Mouse (Mus musculus) forebrain, embryonic 13.5 days (tissue): ENCODE measurements around the gene Zfp36l1. TPM values are rescaled to one million over a fixed set of nuclear protein-coding genes. Genes with fewer than 3 reads are reported as not detected.

Experiments used
- ATAC-seq: fragments of 200-750 bp; cut with Nextera tagmentation; 2 replicates; pipeline ENCODE4 v1.8.0; 2017
- H3K27ac ChIP-seq: fragments of 300-500 bp; sonication (generic); 2 replicates; pipeline ENCODE4 v1.5.1; 2015; ENCODE audit warnings: inconsistent platforms, mild to moderate bottlenecking, moderate library complexity
- H3K27me3 ChIP-seq: fragments of 300-500 bp; sonication (generic); 2 replicates; pipeline ENCODE4 v1.6.1; 2015; ENCODE audit warnings: mild to moderate bottlenecking, inconsistent platforms
- H3K36me3 ChIP-seq: fragments of 300-500 bp; sonication (generic); 2 replicates; pipeline ENCODE4 v1.6.1; 2015; ENCODE audit warnings: mild to moderate bottlenecking, inconsistent platforms; ENCODE audit not compliant: poor library complexity, severe bottlenecking
- H3K4me1 ChIP-seq: fragments of 300-500 bp; sonication (generic); 2 replicates; pipeline ENCODE4 v1.6.1; 2015; ENCODE audit warnings: inconsistent platforms
- H3K4me2 ChIP-seq: fragments of 300-500 bp; sonication (generic); 2 replicates; pipeline ENCODE4 v1.6.1; 2015; ENCODE audit warnings: inconsistent platforms, mild to moderate bottlenecking, moderate library complexity
- H3K4me3 ChIP-seq: fragments of 300-500 bp; sonication (generic); 2 replicates; pipeline ENCODE4 v1.5.1; 2015; ENCODE audit warnings: mild to moderate bottlenecking, inconsistent platforms
- H3K9ac ChIP-seq: fragments of 300-500 bp; sonication (generic); 2 replicates; pipeline ENCODE4 v1.6.1; 2015; ENCODE audit warnings: mild to moderate bottlenecking, inconsistent platforms
- H3K9me3 ChIP-seq: fragments of 300-500 bp; sonication (generic); replicated peaks from 2 replicates; pipeline ENCODE4 v1.6.1; 2016; ENCODE audit warnings: inconsistent platforms
- WGBS: fragments of 180-500 bp; shearing (Covaris S2); methylation state at CpG from one replicate; pipeline ENCODE4 v1.1.7; 2015; 5-methylcytosine and 5-hydroxymethylcytosine counted together
- polyA plus RNA-seq: library from polyadenylated mRNA; unstranded; fragments of >200 nt; fragmentation: Nextera tagmentation; extraction: Ambion mirVana; gene quantifications from 2 replicates; pipeline ENCODE4 v1.2.1, GENCODE M21; 2015

Gene Zfp36l1
- polyA plus RNA-seq, 1 experiment from 2014 or later: 52.6 TPM

DNA sequence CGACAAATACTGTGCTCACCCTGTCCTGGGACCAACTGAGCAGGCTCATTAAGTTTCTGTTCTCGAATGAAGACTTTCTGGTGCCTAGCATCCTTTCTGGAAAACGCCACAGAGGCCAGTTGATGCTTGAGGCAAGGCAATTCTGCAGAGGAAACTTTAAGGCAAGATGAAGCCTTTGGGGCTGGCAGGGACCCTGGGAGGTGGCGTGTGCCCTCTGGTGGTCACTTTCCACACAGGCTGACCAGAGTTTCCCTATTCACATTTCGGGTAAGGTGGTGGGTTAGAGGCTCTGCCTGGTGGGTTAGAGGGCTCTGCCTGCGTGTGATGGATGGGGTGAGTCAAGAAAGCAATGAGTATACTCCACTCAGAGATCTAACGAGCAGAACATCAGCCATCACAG lies 28.7 kb upstream of the Zfp36l1 start:
- no peaks in the 10 kb centered on the region for H3K9me3 ChIP-seq
- peak; percentile 17; the same call in 1 of the 2 replicates for ATAC-seq
- peaks cover 11% of the 10 kb centered on the region for H3K4me1 ChIP-seq
- H3K4me2 ChIP-seq: no peak overlapping the region
- H3K9ac ChIP-seq: no peak overlapping the region
- no peak overlapping the region for H3K4me3 ChIP-seq
- no peaks in the 10 kb centered on the region for H3K27me3 ChIP-seq
- H3K27ac ChIP-seq: no peak overlapping the region
- WGBS: 18% methylated on average over 7 of the region's 7 CpGs
- H3K36me3 ChIP-seq: no peaks in the 10 kb centered on the region

DNA sequence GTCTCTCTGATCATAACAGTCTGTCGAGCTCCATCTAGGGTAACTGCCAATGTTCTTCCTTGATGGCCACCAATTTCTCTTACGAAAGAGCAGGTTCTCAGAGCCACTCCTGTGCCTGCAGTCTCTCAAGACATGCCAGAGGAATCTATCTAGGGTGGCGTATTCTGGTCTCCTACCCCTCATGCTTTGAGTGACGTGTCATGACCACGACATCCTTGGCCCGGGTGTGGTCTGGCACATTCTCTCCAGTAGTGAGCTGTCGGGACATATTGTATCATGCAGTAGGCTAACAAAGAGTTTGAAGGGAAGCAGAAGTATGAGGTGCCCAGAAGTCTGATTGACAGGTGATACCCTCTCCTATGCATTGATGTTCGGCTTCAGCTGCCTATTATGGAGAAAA lies 28.2 kb upstream of the Zfp36l1 start:
- no peaks in the 10 kb centered on the region for H3K36me3 ChIP-seq
- no peak overlapping the region for H3K27ac ChIP-seq
- no peak for ATAC-seq
- 85% methylated on average over 8 of the region's 8 CpGs for WGBS
- no peak overlapping the region for H3K4me3 ChIP-seq
- peaks cover 9% of the 10 kb centered on the region for H3K4me1 ChIP-seq
- no peak overlapping the region for H3K9ac ChIP-seq
- no peaks in the 10 kb centered on the region for H3K9me3 ChIP-seq
- H3K27me3 ChIP-seq: no peaks in the 10 kb centered on the region
- H3K4me2 ChIP-seq: no peak overlapping the region

DNA sequence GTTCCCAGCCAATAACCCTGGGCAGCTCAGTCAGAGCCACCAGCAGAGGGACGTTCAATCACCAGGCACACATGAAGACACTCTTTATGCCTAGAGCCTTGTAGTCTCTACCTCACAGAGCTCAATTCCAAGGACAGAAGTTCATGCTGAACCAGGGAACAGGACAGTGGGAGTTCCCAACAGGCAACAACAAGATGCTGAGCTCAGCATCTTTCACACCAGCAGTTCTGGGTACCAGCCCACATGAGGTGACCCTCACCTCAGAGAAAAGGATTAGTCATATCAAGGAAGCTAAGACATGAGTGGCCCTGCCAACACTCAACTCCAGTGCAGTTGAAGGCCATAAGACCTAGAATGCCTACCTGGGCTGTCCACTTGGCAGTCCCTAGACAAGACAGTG lies 24.9 kb upstream of the Zfp36l1 start:
- no peaks in the 10 kb centered on the region for H3K4me1 ChIP-seq
- no peaks in the 10 kb centered on the region for H3K27me3 ChIP-seq
- no peak overlapping the region for H3K27ac ChIP-seq
- no peak overlapping the region for H3K9ac ChIP-seq
- no peaks in the 10 kb centered on the region for H3K9me3 ChIP-seq
- H3K4me2 ChIP-seq: no peak overlapping the region
- no peaks in the 10 kb centered on the region for H3K36me3 ChIP-seq
- WGBS: 84% methylated on average over 1 of the region's 1 CpGs
- ATAC-seq: no peak
- no peak overlapping the region for H3K4me3 ChIP-seq

DNA sequence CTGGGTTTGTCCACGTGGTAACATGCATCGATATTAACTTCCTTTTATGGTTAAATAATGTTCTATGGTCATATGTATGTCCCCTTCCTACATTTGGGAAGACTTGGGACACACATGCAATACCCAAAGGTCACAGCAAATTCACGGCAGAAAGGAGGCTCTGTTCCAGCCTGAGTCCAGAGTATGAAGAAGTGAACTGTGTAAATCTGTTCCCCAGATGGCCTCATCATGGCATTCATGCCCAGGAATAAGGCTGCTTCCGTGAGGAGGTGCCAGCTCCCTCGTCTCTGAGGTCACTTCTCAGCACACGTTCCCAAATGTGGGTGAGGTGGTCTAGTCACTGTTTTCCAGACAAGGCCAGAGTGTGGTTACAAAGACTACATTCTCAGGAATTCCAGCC lies 24.4 kb upstream of the Zfp36l1 start:
- 76% methylated on average over 6 of the region's 6 CpGs for WGBS
- no peaks in the 10 kb centered on the region for H3K36me3 ChIP-seq
- H3K4me2 ChIP-seq: no peak overlapping the region
- no peaks in the 10 kb centered on the region for H3K27me3 ChIP-seq
- H3K27ac ChIP-seq: no peak overlapping the region
- no peak overlapping the region for H3K4me3 ChIP-seq
- no peak overlapping the region for H3K9ac ChIP-seq
- peaks cover 2% of the 10 kb centered on the region for H3K4me1 ChIP-seq
- no peaks in the 10 kb centered on the region for H3K9me3 ChIP-seq
- ATAC-seq: no peak

DNA sequence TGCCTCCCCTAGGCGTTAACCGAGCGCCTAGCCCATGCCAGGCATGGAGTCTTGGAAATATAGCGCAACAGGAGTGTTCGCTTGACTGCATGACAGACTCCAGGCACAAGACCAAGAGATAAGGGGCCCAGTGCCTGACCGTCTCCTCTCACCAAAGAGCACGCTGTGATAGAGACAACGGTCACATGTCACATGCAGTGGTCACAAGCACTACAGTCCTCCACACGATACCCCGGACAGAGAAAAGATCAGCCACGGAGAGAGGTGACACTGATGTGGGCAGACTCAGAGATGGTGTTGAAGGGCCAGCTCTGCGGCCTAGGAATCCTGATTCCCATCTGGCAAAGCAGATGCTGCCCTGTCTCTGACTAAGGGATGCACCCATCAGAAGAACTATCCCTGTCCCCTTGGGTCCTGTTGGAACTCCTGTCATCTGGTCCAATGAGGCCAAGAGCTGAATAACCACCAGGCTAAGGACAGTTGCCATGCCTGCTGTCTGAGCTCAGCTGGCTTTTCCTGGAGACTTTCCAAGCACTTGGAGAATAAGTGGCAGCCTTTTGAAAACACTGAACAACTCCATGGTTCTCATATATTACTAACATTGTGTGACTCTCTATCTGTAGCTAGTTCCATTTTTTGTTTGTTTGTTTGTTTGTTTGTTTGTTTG lies 23.6 kb upstream of the Zfp36l1 start:
- Histone ChIP-seq H3K36me3 (no peaks in the 10 kb centered on the region), H3K4me2 (no peak overlapping the region), H3K9me3 (no peaks in the 10 kb centered on the region), H3K27me3 (no peaks in the 10 kb centered on the region), H3K9ac (no peak overlapping the region), H3K4me1 (peaks cover 11% of the 10 kb centered on the region), H3K27ac (no peak overlapping the region), H3K4me3 (no peak overlapping the region)
- ATAC-seq: no peak
- WGBS: 94% methylated on average over 12 of the region's 12 CpGs

DNA sequence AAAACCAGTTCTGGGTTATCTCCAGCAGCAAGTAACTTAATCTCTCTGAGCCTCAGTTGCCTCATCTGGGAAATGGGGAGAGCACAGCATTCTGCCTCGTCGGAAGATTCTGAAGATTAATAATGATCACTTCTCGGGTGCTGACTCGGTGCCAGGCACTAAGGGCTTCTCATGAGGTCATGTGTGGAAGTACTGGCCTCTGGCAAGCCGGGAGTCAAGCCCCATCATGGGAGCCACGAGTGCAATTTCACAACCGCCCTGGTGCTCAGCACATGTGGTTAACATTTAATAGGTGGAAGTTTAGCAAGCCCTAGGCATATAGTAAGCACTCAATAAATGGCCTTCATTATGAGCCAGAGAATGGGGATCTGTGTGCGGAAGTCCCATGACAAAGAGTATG lies 22.4 kb upstream of the Zfp36l1 start:
- ATAC-seq: no peak
- Histone ChIP-seq H3K27ac (no peak overlapping the region), H3K4me2 (no peak overlapping the region), H3K4me3 (no peak overlapping the region), H3K9ac (no peak overlapping the region), H3K9me3 (no peaks in the 10 kb centered on the region), H3K27me3 (no peaks in the 10 kb centered on the region), H3K36me3 (no peaks in the 10 kb centered on the region), H3K4me1 (peaks cover 21% of the 10 kb centered on the region)
- 94% methylated on average over 8 of the region's 8 CpGs for WGBS

DNA sequence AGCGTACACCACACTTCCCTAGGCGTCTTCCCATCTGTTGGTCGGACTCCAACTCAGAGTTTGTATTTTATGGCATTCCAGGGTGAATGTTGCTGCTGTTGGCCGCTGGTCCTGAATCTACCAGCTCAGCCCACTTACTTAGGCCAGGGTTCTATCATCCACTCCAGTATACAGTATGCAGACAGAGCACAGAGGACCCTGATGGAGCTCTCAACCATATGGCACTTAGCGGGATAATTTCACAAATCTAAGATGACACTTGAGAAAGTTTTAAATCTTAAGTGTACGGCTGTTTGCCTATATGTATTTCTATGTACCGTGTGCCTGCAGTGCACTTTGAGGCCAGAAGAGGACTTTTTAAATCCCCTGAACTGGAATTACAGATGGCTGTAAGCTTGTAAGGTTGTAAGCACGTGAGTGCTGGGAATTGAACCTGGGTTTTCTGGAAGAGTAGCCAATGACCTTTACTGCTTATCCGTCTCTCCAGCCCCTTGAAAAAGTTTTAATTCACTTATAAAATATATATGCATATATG lies 20.3 kb upstream of the Zfp36l1 start:
- peaks cover 32% of the 10 kb centered on the region for H3K4me1 ChIP-seq
- WGBS: 37% methylated on average over 9 of the region's 9 CpGs
- H3K9me3 ChIP-seq: no peaks in the 10 kb centered on the region
- H3K36me3 ChIP-seq: no peaks in the 10 kb centered on the region
- H3K4me3 ChIP-seq: no peak overlapping the region; the same call in 1 of the 2 replicates
- no peak overlapping the region for H3K27ac ChIP-seq
- no peaks in the 10 kb centered on the region for H3K27me3 ChIP-seq
- ATAC-seq: peak; percentile 53
- H3K4me2 ChIP-seq: peak overlapping the region; percentile 82; the same call in 1 of the 2 replicates
- H3K9ac ChIP-seq: no peak overlapping the region

DNA sequence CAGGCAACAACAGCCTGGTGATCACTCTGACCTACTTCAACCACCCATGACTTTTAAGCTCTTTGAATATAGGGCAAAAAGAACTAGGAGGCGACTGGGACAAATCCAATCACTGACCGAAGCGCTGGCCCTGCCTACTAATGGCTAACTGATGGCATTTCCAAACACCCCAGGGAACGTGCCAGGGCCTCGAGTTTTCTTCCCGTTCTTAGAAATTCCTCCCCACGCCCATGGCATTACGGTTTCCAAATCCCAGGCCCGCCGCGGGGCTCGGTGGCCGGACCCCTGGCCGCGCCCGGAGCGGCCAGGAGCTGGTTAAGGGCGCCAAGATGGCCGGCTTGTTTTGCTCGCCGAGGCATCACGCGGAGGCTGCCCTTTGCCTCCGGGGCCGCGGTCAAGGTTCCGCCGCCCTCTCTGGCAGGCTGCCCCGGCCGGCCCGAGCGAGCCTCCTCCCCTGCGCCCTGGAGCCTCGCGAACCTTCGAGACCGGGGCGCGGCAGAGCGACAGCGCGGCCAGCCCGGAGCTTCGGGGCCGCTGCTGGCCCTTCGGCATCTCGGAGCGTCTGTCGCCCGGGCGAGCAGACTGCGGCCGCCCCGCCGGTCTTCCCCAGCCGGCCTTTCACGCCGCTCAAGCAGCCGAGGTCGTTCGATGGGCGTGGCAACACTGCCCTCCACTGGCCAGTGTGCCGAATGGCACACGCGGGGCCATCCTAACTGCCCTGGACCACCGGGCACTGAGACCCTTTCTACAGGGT lies 19.6 kb upstream of the Zfp36l1 start:
- Histone ChIP-seq H3K36me3 (no peaks in the 10 kb centered on the region), H3K4me3 (peak overlapping the region; percentile 64), H3K9me3 (no peaks in the 10 kb centered on the region), H3K4me1 (peaks cover 32% of the 10 kb centered on the region), H3K27me3 (no peaks in the 10 kb centered on the region), H3K27ac (peak overlapping the region; percentile 94), H3K4me2 (peak overlapping the region; percentile 82), H3K9ac (peak overlapping the region; percentile 88)
- ATAC-seq: peak; percentile 88
- WGBS: under 1% methylated on average over 60 of the region's 66 CpGs

DNA sequence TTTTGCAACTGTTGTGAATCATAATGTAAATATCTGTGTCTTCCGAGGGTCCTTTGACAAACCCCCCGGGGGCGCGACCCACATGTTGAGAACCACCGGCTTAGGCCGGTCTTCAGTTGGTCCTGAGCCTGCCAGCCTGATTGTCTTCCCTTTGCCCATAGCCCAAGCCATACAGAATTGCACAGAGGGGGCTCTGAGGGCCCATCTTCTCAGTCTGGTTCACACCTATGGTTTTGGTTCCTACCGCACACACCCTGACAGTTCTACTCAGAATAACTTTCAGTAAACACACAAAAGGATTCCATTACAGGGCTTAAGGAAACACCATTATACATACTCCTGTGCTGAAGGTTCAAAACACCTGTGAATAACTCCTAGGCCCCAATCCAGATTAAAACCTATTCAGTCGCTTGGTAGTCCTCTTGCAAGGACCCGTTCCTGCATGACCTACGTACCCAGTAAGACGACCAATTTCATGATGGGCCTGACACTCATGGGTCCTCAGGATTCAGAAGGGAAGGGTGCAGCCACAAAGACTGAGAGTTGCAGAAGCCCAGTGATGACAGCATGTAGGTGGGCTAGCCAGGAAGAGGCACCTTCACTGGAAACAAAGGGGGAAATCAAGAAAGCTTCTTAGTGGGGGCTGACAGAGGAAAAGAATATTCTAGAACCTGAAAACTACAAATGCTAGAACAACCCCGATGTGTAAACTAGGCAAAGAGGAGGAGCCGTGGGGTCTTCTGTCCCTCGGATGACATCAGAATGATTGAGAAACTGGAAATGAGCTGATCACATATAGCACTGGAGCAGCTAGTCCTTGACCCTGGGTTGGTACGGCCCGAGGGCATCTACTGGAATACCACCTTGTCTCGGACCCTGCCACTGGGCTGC lies 18.8 kb upstream of the Zfp36l1 start:
- no peak for ATAC-seq

DNA sequence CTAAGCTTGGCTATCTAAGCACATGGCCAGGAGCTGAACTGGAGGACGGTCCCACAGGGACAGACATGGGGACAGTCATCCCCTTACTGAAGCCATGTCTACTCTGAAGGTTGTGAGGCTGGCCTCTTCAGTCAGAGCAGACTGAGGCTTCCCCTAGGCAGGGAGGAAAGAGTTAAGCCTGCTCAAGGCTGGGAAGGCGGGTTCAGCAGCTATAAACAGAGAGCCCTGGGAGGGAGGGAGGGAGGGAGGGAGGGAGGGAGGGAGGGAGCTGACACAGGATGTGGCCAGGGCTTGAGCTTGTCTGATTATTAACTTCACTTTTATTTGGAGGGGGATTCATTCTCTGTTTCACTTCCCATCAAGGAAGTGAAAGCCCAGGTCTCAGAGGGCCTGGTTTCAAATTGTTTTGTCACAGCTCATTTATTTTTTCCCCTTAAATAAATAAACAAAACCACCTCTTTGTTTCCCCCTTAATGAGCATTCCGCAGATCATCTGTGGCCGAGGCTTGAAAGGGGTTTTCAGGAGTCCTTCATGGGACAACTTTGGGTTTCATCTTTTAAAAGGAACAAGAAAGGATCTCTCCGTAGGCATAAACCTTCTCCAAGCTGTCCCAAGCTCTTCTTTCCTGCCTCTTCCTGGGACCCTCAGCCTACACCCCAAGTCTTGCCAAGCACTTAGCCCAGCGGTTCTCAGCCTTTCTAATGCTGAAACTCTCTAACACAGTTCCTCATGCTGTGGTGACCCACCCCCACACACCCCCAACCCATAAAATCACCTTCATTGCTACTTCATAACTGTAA lies 17.9 kb upstream of the Zfp36l1 start:
- H3K4me2 ChIP-seq: peak overlapping the region; percentile 82
- no peak overlapping the region for H3K4me3 ChIP-seq
- peak overlapping the region; percentile 94 for H3K27ac ChIP-seq
- no peaks in the 10 kb centered on the region for H3K27me3 ChIP-seq
- H3K9me3 ChIP-seq: no peaks in the 10 kb centered on the region
- 7% methylated on average over 5 of the region's 6 CpGs for WGBS
- peak overlapping the region; percentile 17; the same call in 1 of the 2 replicates for H3K9ac ChIP-seq
- H3K36me3 ChIP-seq: 0 out of 2 replicates have a peak, but pooled peaks cover 4% of the 10 kb centered on the region
- peak; percentile 54 for ATAC-seq
- peaks cover 32% of the 10 kb centered on the region for H3K4me1 ChIP-seq

More for the DNA sequence above, 18.8 kb upstream of the Zfp36l1 start:
- Histone ChIP-seq H3K4me3 (peak overlapping the region; percentile 64), H3K36me3 (no peaks in the 10 kb centered on the region), H3K4me2 (peak overlapping the region; percentile 82), H3K9ac (peak overlapping the region; percentile 88), H3K9me3 (no peaks in the 10 kb centered on the region), H3K27ac (peak overlapping the region; percentile 94), H3K4me1 (peaks cover 32% of the 10 kb centered on the region), H3K27me3 (no peaks in the 10 kb centered on the region)
- 48% methylated on average over 17 of the region's 17 CpGs for WGBS

DNA sequence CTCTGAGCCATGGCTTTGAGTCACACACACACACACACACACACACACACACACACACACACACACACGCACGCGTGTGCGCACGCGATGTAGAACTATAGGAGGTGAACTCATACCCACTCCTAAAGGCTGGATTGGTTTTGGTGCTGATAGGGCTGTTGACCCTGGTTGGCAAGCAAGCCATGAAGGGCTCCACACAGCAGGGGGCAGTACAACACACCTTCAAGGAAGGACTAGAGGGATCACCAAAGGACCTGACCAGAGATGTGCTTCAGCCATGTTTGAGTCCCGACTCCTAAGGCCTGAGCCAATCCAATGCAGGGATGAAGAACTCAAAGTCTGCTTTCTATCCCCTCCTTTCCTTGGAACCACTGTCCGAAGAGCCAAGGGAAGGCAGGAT lies 16.7 kb upstream of the Zfp36l1 start:
- H3K36me3 ChIP-seq: 0 out of 2 replicates have a peak, but pooled peaks cover 4% of the 10 kb centered on the region
- WGBS: 94% methylated on average over 8 of the region's 8 CpGs
- no peaks in the 10 kb centered on the region for H3K9me3 ChIP-seq
- no peak overlapping the region for H3K4me2 ChIP-seq
- no peak overlapping the region for H3K4me3 ChIP-seq
- no peak overlapping the region for H3K9ac ChIP-seq
- no peak overlapping the region; the same call in 1 of the 2 replicates for H3K27ac ChIP-seq
- no peak for ATAC-seq
- H3K27me3 ChIP-seq: no peaks in the 10 kb centered on the region
- H3K4me1 ChIP-seq: peaks cover 32% of the 10 kb centered on the region
